Mouse (Mus musculus): ENCODE measurements around the gene Il17rd.

DNA sequence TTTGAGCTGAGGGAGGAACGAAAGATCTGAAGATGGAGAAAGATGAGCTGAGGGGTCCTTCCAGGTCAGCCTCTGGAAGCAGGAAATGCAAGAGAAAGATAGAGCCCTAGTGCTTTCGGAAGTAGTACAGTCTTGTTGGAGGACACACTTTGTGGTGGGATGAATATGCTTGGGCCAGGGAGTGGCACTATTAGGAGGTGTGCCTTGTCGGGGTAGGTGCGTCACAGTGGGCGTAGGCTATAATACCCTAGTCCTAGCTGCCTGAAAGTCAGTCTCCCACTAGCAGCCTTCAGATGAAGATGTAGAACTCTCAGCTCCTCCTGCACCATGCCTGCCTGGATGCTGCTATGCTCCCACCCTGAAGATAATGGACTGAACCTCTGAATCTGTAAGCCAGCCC, 110.7 kb downstream of the Il17rd start:
- TF ChIP-seq POLR2A (IDR thresholded peaks at IDR 0.05; ENCODE audit: borderline replicate concordance, insufficient read depth, low read length) (no peak), CTCF (IDR thresholded peaks at IDR 0.05; ENCODE audit: borderline replicate concordance, insufficient read depth, low read depth, low read length) (no peak)

Data from cerebellum, adult 2 months (tissue).